Mouse (Mus musculus) spleen, postnatal 14 days (tissue): ENCODE results near the gene Wdr47.
"Not testable (repeated sequence)": the region's sequence is repeated elsewhere in the genome, so short reads cannot be mapped to it uniquely, and the experiment has no call there.

Experiments used
- DNase-seq, 2 experiments: peaks; one replicate each; pipeline ENCODE4 v3.0.0; 2021 to 2022; ENCODE audit warnings: low spot score in 2 of 2

Wdr47 gene

GRCm38 (mm10) chr3:108634761-108635160, 43.7 kb downstream of the Wdr47 start:
- no peak for DNase-seq

GRCm38 (mm10) chr3:108639412-108639811, 48.3 kb downstream of the Wdr47 start:
- DNase-seq, result no peak

GRCm38 (mm10) chr3:108640998-108641397, 49.9 kb downstream of the Wdr47 start:
- no peak for DNase-seq

GRCm38 (mm10) chr3:108644856-108645255, 53.8 kb downstream of the Wdr47 start:
- DNase-seq, result no peak

GRCm38 (mm10) chr3:108646036-108646435, 55.0 kb downstream of the Wdr47 start:
- DNase-seq, result no peak

GRCm38 (mm10) chr3:108647681-108648080, 56.6 kb downstream of the Wdr47 start:
- DNase-seq, result not testable (repeated sequence)

GRCm38 (mm10) chr3:108652866-108653642, 62.0 kb downstream of the Wdr47 start:
- DNase-seq, result no peak

GRCm38 (mm10) chr3:108653710-108654379, 62.8 kb downstream of the Wdr47 start, which contains the start of gene Clcc1:
TSS of gene Clcc1 (plus strand) at chr3:108653913.
- DNase-seq, result peak; percentile 92 to 95

- DNase-seq, result no peak
Measured at GRCm38 (mm10) chr3:108654566-108654965, 63.5 kb downstream of the Wdr47 start.

- no peak for DNase-seq
Measured at GRCm38 (mm10) chr3:108655486-108655885, 64.4 kb downstream of the Wdr47 start.

GRCm38 (mm10) chr3:108658612-108659011, 67.5 kb downstream of the Wdr47 start:
- DNase-seq, result no peak

GRCm38 (mm10) chr3:108660941-108661340, 69.9 kb downstream of the Wdr47 start:
- DNase-seq, result no peak

- DNase-seq, result no peak
Measured at GRCm38 (mm10) chr3:108676616-108677015, 85.5 kb downstream of the Wdr47 start.

- no peak for DNase-seq
Measured at GRCm38 (mm10) chr3:108681004-108681403, 89.9 kb downstream of the Wdr47 start.

GRCm38 (mm10) chr3:108683597-108683996, 92.5 kb downstream of the Wdr47 start:
- DNase-seq, result not testable (repeated sequence)

GRCm38 (mm10) chr3:108685701-108686100, 94.6 kb downstream of the Wdr47 start:
- no peak for DNase-seq

GRCm38 (mm10) chr3:108689015-108689441, 97.9 kb downstream of the Wdr47 start:
- DNase-seq, result no peak

GRCm38 (mm10) chr3:108689446-108689845, 98.4 kb downstream of the Wdr47 start:
- no peak for DNase-seq

GRCm38 (mm10) chr3:108689979-108690378, 98.9 kb downstream of the Wdr47 start:
- DNase-seq, result no peak

GRCm38 (mm10) chr3:108694321-108694720, 103.2 kb downstream of the Wdr47 start:
- DNase-seq, result no peak
